Mouse (Mus musculus) urinary bladder, postnatal 14 days (tissue): ENCODE measurements around the gene Gm20403.
A peak's percentile ranks its signal among the peaks of the same experiment; 100 is the strongest.
"Not testable (repeated sequence)": the region's sequence is repeated elsewhere in the genome, so short reads cannot be mapped to it uniquely, and the experiment has no call there.

ENCODE experiments used
- DNase-seq: peaks from one replicate; pipeline ENCODE4 v3.0.0; 2021; ENCODE audit warnings: low spot score

Gene Gm20403

GRCm38 (mm10) chr12:54993246-54994067, 7.1 kb upstream of the Gm20403 start:
- DNase-seq, result no peak

GRCm38 (mm10) chr12:54992814-54993213, 6.5 kb upstream of the Gm20403 start:
- no peak for DNase-seq

GRCm38 (mm10) chr12:54988323-54988850, 2.1 kb upstream of the Gm20403 start:
- DNase-seq, result no peak

- no peak for DNase-seq
These were observed 827 bp upstream of the Gm20403 start for GRCm38 (mm10) chr12:54987156-54987555.

- peak; percentile 49 for DNase-seq
These were observed 875 bp downstream of the Gm20403 start for GRCm38 (mm10) chr12:54985257-54986051.

GRCm38 (mm10) chr12:54984701-54985256, 1.6 kb downstream of the Gm20403 start:
- peak; percentile 69 for DNase-seq

- DNase-seq, result no peak
These were observed 3.2 kb downstream of the Gm20403 start for GRCm38 (mm10) chr12:54982935-54983715.

GRCm38 (mm10) chr12:54981962-54982361, 4.4 kb downstream of the Gm20403 start:
- DNase-seq, result no peak

- no peak for DNase-seq
These were observed 5.4 kb downstream of the Gm20403 start for GRCm38 (mm10) chr12:54980939-54981338.

GRCm38 (mm10) chr12:54980532-54980931, 5.8 kb downstream of the Gm20403 start:
- no peak for DNase-seq

- no peak for DNase-seq
These were observed 17.3 kb downstream of the Gm20403 start for GRCm38 (mm10) chr12:54969033-54969432.

GRCm38 (mm10) chr12:54965532-54966160, 20.7 kb downstream of the Gm20403 start:
- DNase-seq, result no peak

GRCm38 (mm10) chr12:54959569-54959968, 26.8 kb downstream of the Gm20403 start:
- DNase-seq, result no peak

- DNase-seq, result no peak
These were observed 29.4 kb downstream of the Gm20403 start for GRCm38 (mm10) chr12:54956974-54957373.

- no peak for DNase-seq
These were observed 29.9 kb downstream of the Gm20403 start for GRCm38 (mm10) chr12:54956457-54956856.

GRCm38 (mm10) chr12:54946116-54946515, 40.2 kb downstream of the Gm20403 start:
- DNase-seq, result no peak

GRCm38 (mm10) chr12:54942586-54943157, 43.7 kb downstream of the Gm20403 start:
- DNase-seq, result not testable (repeated sequence)

GRCm38 (mm10) chr12:54937581-54938343, 48.6 kb downstream of the Gm20403 start:
- DNase-seq, result not testable (repeated sequence)
